Mouse (Mus musculus): ENCODE data around the gene Rbm15. TPM values are rescaled to one million over a fixed set of nuclear protein-coding genes. Genes with fewer than 3 reads are reported as not detected.
A peak's percentile ranks its signal among the peaks of the same experiment; 100 is the strongest.

Rbm15 gene
- 8.1 and 8.2 TPM in 2 replicates for polyA plus RNA-seq (2015; fragmentation: Nextera tagmentation; extraction: Ambion mirVana)

DNA sequence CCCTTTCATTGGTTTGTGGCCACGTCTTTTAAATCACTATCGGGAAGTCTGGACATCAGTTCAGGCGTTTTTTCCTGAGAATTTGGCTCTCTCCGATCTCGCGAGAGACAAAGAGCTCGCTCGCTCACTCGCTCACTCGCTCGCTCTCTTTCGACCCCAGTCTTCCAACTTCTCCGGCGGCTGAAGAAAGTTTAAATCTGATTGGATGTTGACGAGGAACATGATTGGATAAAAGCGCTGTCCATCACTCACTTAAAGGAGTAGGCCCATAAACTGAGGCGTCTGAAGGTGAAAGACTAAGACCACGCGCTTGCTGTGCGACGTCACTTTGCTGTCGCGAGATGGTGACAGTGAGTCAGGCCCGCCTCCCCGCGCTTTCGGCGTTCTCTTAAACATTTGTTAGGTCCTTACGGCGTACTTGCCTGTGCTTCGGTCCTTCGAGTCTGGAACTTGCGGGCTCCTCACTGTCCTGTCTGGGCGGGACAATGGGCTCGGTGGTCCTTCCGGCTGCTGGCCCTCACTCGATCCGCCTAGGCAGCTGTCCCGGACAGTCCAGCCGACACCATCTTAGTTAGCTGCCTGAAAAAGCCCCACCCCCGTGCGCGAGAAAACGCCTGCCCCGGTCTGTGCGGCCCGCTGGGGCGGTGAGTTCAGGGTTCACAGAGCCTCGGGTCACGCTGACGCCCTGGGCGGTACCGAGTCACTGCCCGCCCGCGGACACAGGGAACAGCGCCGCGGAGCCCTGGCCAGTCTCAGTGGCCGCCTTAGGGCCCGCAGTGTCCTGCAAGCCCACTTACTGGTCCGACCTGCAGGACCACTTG, at the start of gene Rbm15:
Gene Rbm15 (minus strand): TSS at position 293 of the 821 bp plus-strand sequence.
- ATAC-seq (ENCODE audit: low read depth): peak; percentile 83

DNA sequence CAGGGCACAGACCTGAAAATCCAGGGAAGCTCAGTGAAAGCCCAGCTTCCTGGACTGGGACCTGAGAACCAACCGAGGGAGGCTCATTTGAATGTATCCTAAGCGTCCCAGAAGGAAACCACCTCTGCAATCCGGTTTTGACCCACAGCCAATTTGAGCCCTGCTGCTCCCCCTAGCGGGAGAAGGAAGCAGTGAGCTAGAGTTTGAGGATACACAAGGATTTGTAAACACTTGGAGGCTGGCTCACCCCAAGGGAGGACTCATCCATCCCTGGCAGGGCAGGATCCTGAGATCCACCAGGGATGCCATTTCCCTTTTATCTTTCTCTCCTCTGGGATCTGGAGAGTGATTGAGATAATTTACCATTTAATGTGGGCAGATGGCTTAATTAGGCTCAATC, 45.9 kb upstream of the Rbm15 start:
- H3K4me3 ChIP-seq (ENCODE audit: low read depth, low read length): no peak overlapping the region
- no peaks in the 10 kb centered on the region for H3K4me1 ChIP-seq (ENCODE audit: control insufficient read depth, low read depth, low read length)
- no peak for ATAC-seq (ENCODE audit: low read depth)
- no peaks in the 10 kb centered on the region for H3K36me3 ChIP-seq (ENCODE audit: control insufficient read depth, insufficient read depth)
- no peak overlapping the region for H3K4me2 ChIP-seq (ENCODE audit: low read depth, low read length)
- H3K9me3 ChIP-seq (replicated peaks; ENCODE audit: control insufficient read depth, low read length): no peaks in the 10 kb centered on the region
- no peaks in the 10 kb centered on the region for H3K27me3 ChIP-seq (ENCODE audit: control insufficient read depth, insufficient read depth, low read depth, low read length)
- no peak overlapping the region for H3K9ac ChIP-seq (ENCODE audit: low read depth, low read length)
- WGBS (ENCODE audit: insufficient replicate concordance): 1% methylated on average over 4 of the region's 4 CpGs
- no peak overlapping the region for H3K27ac ChIP-seq (ENCODE audit: low read length)

More for the DNA sequence above, at the start of gene Rbm15:
- Histone ChIP-seq H3K4me2 (ENCODE audit: low read depth, low read length) (peak within 1 kb of the TSS; percentile 91), H3K4me3 (ENCODE audit: low read depth, low read length) (peak within 1 kb of the TSS; percentile 99), H3K9me3 (replicated peaks; ENCODE audit: control insufficient read depth, low read length) (no peaks in the 10 kb centered on the region), H3K9ac (ENCODE audit: low read depth, low read length) (peak within 1 kb of the TSS; percentile 95), H3K27ac (ENCODE audit: low read length) (peak within 1 kb of the TSS; percentile 99), H3K4me1 (ENCODE audit: control insufficient read depth, low read depth, low read length) (peaks cover 20% of the 10 kb centered on the region), H3K36me3 (ENCODE audit: control insufficient read depth, insufficient read depth) (peaks cover 18% of the 10 kb centered on the region), H3K27me3 (ENCODE audit: control insufficient read depth, insufficient read depth, low read depth, low read length) (no peaks in the 10 kb centered on the region)
- whole genome bisulfite sequencing (ENCODE audit: insufficient replicate concordance): under 1% methylated on average over 62 of the region's 62 CpGs

DNA sequence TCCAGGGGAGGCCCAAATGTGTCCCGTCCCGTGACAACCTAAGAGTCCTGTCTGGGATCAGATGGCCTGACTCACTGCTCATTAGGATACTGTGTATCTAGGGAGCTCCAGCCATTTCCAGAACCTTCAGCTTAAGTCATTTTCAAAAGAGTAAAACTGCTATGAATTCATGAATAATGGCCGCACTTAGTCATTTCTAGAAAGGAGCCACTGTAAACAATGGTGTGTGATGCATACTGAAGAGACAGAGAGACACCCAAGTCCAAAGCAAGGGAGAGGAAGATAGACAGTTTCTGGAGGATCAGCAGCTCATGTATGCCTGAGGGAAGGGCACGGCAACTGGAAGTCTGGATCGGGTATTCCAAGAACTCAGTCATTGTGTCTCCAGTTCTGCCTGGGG, 45.2 kb upstream of the Rbm15 start:
- no peaks in the 10 kb centered on the region for H3K9me3 ChIP-seq (replicated peaks; ENCODE audit: control insufficient read depth, low read length)
- no peak for ATAC-seq (ENCODE audit: low read depth)
- H3K27ac ChIP-seq (ENCODE audit: low read length): no peak overlapping the region
- no peaks in the 10 kb centered on the region for H3K27me3 ChIP-seq (ENCODE audit: control insufficient read depth, insufficient read depth, low read depth, low read length)
- H3K4me3 ChIP-seq (ENCODE audit: low read depth, low read length): no peak overlapping the region
- no peaks in the 10 kb centered on the region for H3K36me3 ChIP-seq (ENCODE audit: control insufficient read depth, insufficient read depth)
- no peaks in the 10 kb centered on the region for H3K4me1 ChIP-seq (ENCODE audit: control insufficient read depth, low read depth, low read length)
- H3K9ac ChIP-seq (ENCODE audit: low read depth, low read length): no peak overlapping the region
- no peak overlapping the region for H3K4me2 ChIP-seq (ENCODE audit: low read depth, low read length)
- WGBS (ENCODE audit: insufficient replicate concordance): 59% methylated on average over 5 of the region's 5 CpGs

DNA sequence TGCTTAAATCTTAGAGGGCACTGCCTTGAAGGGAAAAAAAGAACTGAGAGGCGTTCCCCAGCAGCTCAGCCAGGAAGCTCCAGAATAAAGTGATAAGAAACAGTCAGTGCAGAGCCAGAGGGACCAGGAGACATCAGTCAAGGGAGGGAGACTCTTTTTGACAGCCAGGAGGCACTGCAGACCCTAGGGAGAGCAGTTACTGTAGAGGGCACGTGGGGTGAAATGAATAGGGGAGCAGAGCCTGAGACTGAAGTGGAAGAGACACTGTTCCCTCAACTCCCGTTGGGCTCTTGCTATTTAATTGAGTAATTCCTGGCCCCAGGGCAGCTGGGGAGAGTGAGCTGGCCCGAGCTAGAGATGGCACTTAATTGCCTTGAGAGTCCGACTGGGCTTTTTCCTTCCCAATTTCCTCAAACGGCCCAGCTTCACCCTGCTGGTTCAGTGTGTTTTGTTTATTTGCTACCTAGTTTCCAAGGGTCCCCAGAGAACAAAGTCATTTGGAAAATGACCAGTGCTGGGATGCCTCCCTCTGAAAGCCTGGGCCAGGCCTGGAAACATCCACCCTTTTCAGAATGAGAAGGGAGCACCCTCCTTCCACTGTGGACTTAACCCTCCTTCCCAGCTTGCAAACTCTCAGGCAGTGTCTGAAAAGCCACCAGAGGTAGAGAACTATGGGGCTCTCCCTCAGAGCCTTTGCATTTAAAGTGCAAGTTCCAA, 41.6 kb upstream of the Rbm15 start:
- ATAC-seq (ENCODE audit: low read depth): no peak
- Histone ChIP-seq H3K4me2 (ENCODE audit: low read depth, low read length) (no peak overlapping the region), H3K4me1 (ENCODE audit: control insufficient read depth, low read depth, low read length) (no peaks in the 10 kb centered on the region), H3K36me3 (ENCODE audit: control insufficient read depth, insufficient read depth) (no peaks in the 10 kb centered on the region), H3K9me3 (replicated peaks; ENCODE audit: control insufficient read depth, low read length) (no peaks in the 10 kb centered on the region), H3K4me3 (ENCODE audit: low read depth, low read length) (no peak overlapping the region), H3K27ac (ENCODE audit: low read length) (no peak overlapping the region), H3K9ac (ENCODE audit: low read depth, low read length) (no peak overlapping the region), H3K27me3 (ENCODE audit: control insufficient read depth, insufficient read depth, low read depth, low read length) (no peaks in the 10 kb centered on the region)
- WGBS (ENCODE audit: insufficient replicate concordance): 14% methylated on average over 6 of the region's 6 CpGs

DNA sequence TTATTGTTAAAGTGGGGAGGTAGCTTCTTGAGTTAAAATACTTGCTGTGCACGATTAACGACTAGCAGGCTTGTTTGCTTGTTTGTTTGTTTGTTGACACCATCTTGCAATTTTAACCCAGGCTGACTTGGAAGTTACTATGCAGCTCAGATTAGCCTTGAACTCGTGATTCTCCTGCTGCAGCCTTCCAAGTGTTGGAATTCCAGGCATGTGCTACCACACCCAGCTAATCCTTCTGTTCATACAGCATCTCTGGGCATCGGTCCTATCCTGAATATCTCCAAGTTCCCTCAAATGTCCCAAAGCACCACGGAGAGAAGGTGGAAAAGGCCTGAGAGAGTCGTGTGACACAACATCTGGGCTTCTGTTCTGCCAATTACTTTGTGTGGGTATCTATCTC, 35.7 kb upstream of the Rbm15 start:
- WGBS (ENCODE audit: insufficient replicate concordance): 53% methylated on average over 6 of the region's 6 CpGs
- no peaks in the 10 kb centered on the region for H3K4me1 ChIP-seq (ENCODE audit: control insufficient read depth, low read depth, low read length)
- ATAC-seq (ENCODE audit: low read depth): no peak

DNA sequence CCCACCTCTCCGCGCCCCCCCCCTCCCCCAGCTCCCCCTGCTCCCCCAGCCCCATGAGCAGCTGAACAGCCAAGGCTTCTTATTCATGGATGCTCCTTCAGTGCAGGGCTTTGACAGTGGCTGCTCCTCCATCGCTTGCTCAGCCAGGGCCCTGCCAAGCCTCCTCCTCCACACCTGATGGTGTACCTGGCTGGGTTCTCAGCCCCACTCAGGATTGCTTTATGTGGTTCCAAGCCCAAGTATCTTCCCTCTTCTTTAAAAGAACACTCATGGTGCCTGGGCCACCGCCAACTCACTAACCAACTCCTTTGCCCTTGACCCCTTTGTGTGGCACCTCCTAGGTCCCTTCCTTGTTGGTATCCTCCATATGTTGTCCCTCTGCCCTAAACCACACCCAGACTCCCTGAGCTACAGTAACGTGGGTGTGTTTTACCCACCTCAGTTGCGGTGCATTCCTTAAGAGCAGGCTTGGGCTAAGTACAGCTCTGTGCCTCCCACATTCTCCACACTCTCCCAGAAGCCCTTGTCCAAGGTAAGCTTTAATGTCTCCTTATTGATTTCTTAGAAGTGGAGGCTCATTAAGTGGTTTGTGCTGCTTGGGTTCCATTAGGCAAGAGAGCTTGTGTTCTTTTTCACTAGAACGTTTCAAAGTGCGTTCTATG, 34.6 kb upstream of the Rbm15 start:
- H3K27me3 ChIP-seq (ENCODE audit: control insufficient read depth, insufficient read depth, low read depth, low read length): no peaks in the 10 kb centered on the region; the same call in 1 of the 2 replicates
- no peak overlapping the region for H3K27ac ChIP-seq (ENCODE audit: low read length)
- H3K4me2 ChIP-seq (ENCODE audit: low read depth, low read length): no peak overlapping the region
- WGBS (ENCODE audit: insufficient replicate concordance): 70% methylated on average over 8 of the region's 8 CpGs
- H3K9ac ChIP-seq (ENCODE audit: low read depth, low read length): no peak overlapping the region
- no peaks in the 10 kb centered on the region for H3K4me1 ChIP-seq (ENCODE audit: control insufficient read depth, low read depth, low read length)
- no peak for ATAC-seq (ENCODE audit: low read depth)
- no peaks in the 10 kb centered on the region for H3K36me3 ChIP-seq (ENCODE audit: control insufficient read depth, insufficient read depth)
- H3K9me3 ChIP-seq (replicated peaks; ENCODE audit: control insufficient read depth, low read length): no peaks in the 10 kb centered on the region
- H3K4me3 ChIP-seq (ENCODE audit: low read depth, low read length): no peak overlapping the region

More for the DNA sequence above, 35.7 kb upstream of the Rbm15 start:
- Histone ChIP-seq H3K27me3 (ENCODE audit: control insufficient read depth, insufficient read depth, low read depth, low read length) (no peaks in the 10 kb centered on the region; the same call in 1 of the 2 replicates), H3K4me2 (ENCODE audit: low read depth, low read length) (no peak overlapping the region), H3K4me3 (ENCODE audit: low read depth, low read length) (no peak overlapping the region), H3K27ac (ENCODE audit: low read length) (no peak overlapping the region), H3K9ac (ENCODE audit: low read depth, low read length) (no peak overlapping the region), H3K9me3 (replicated peaks; ENCODE audit: control insufficient read depth, low read length) (no peaks in the 10 kb centered on the region), H3K36me3 (ENCODE audit: control insufficient read depth, insufficient read depth) (no peaks in the 10 kb centered on the region)

DNA sequence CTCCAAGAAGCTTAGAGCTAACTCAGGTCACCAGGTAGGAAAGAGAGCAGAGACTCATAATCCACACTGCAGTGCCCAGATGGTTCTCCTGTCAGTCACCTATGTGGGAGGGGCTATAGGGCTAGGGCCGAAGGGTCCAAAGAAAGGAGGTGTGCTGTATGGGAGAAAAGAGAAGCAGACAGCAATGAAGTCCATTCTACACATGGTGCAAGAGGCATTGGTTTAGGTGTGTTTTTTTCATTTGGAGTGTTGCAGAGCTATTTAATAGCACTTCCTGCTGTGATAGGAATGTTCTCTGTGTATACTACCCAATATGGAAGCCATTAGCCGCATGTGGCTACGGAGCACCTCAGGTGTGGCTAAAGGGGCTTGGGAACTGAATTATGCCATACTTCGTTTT, 31.9 kb upstream of the Rbm15 start:
- Histone ChIP-seq H3K27me3 (ENCODE audit: control insufficient read depth, insufficient read depth, low read depth, low read length) (no peaks in the 10 kb centered on the region; the same call in 1 of the 2 replicates), H3K4me1 (ENCODE audit: control insufficient read depth, low read depth, low read length) (no peaks in the 10 kb centered on the region), H3K4me2 (ENCODE audit: low read depth, low read length) (no peak overlapping the region), H3K27ac (ENCODE audit: low read length) (no peak overlapping the region), H3K36me3 (ENCODE audit: control insufficient read depth, insufficient read depth) (no peaks in the 10 kb centered on the region), H3K4me3 (ENCODE audit: low read depth, low read length) (no peak overlapping the region), H3K9ac (ENCODE audit: low read depth, low read length) (no peak overlapping the region), H3K9me3 (replicated peaks; ENCODE audit: control insufficient read depth, low read length) (no peaks in the 10 kb centered on the region)
- 70% methylated on average over 4 of the region's 4 CpGs for WGBS (ENCODE audit: insufficient replicate concordance)
- no peak for ATAC-seq (ENCODE audit: low read depth)

DNA sequence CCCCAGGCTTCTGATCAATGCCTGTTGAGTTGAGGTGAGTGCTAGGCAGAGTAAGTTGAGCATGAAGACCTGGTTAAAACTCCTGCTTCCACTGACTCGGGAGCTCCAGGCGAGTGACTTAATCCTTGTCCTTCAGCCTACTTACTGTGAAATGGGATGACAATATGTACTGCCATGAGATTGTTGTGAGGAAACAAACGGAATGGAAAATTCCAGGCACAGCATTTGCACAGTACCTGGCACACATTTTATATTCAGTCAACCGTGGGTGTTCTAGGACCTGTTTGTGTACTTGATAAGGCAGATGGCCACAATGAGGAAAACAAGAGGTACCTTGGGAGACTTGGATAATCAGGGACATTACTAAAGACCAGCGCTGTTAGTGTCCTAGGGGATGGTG, 29.9 kb upstream of the Rbm15 start:
- Histone ChIP-seq H3K4me1 (ENCODE audit: control insufficient read depth, low read depth, low read length) (no peaks in the 10 kb centered on the region), H3K36me3 (ENCODE audit: control insufficient read depth, insufficient read depth) (no peaks in the 10 kb centered on the region), H3K4me3 (ENCODE audit: low read depth, low read length) (no peak overlapping the region), H3K9ac (ENCODE audit: low read depth, low read length) (no peak overlapping the region), H3K27ac (ENCODE audit: low read length) (no peak overlapping the region), H3K27me3 (ENCODE audit: control insufficient read depth, insufficient read depth, low read depth, low read length) (no peaks in the 10 kb centered on the region; the same call in 1 of the 2 replicates), H3K9me3 (replicated peaks; ENCODE audit: control insufficient read depth, low read length) (no peaks in the 10 kb centered on the region), H3K4me2 (ENCODE audit: low read depth, low read length) (no peak overlapping the region)
- ATAC-seq (ENCODE audit: low read depth): no peak
- WGBS (ENCODE audit: insufficient replicate concordance): 64% methylated on average over 5 of the region's 5 CpGs

Measured in liver, embryonic 16.5 days (tissue).